Comparison of ENCODE assay signal across 8 mouse cellular contexts in genomic region chr10:26828412-26829137, GRCm38 (mm10).
DNase-seq lines count a peak whose midpoint lies in the region; ATAC-seq and TF ChIP-seq lines count a peak whose summit lies in the region.
"Had no signal": no experiment of that assay in that cellular context is flagged by ENCODE, and none has a peak within 500 bp of the region (broad histone marks: within the 10 kb centered on the region; RNA-seq: fewer than 3 reads in every experiment).

No protein-coding gene starts in this region.

- no peak for TF ChIP-seq POLR2A in lung, adult 2 months (IDR thresholded peaks at IDR 0.05; ENCODE audit: borderline replicate concordance, extremely low read depth, low read depth, low read length)

- H3K4me3 ChIP-seq in hindbrain, embryonic 15.5 days, result no peak overlapping the region
- no peak overlapping the region for H3K4me3 ChIP-seq in lung, adult 2 months (replicated peaks; ENCODE audit: extremely low read depth, low read depth, low read length)
- no peak overlapping the region for H3K4me3 ChIP-seq in stomach, embryonic 16.5 days (replicated peaks; ENCODE audit: low read length)
- H3K4me3 ChIP-seq: embryonic facial prominence, embryonic 12.5 days had no signal

- H3K4me2 ChIP-seq in hindbrain, embryonic 15.5 days, result no peak overlapping the region
- peak overlapping the region; percentile 16; the same call in 1 of the 2 replicates for H3K4me2 ChIP-seq in stomach, embryonic 16.5 days (ENCODE audit: low read depth, low read length)
- H3K4me2 ChIP-seq: embryonic facial prominence, embryonic 12.5 days had no signal

- no peaks in the 10 kb centered on the region for H3K27me3 ChIP-seq in hindbrain, embryonic 15.5 days
- H3K27me3 ChIP-seq in stomach, embryonic 16.5 days (ENCODE audit: control insufficient read depth, insufficient read depth, low read length), result no peaks in the 10 kb centered on the region
- H3K27me3 ChIP-seq: embryonic facial prominence, embryonic 12.5 days had no signal

- H3K4me1 ChIP-seq in hindbrain, embryonic 15.5 days (replicated peaks), result peaks cover 28% of the 10 kb centered on the region
- peaks cover 7% of the 10 kb centered on the region; the same call in 1 of the 2 replicates for H3K4me1 ChIP-seq in lung, adult 2 months (ENCODE audit: control insufficient read depth, insufficient read depth, low read length)
- peaks cover 4% of the 10 kb centered on the region; the same call in 1 of the 2 replicates for H3K4me1 ChIP-seq in stomach, embryonic 16.5 days (ENCODE audit: control insufficient read depth, insufficient read depth, low read length)

- peak; percentile 86 for ATAC-seq in CD4-positive, CD25-positive, alpha-beta regulatory T cell, adult 4 months
- ATAC-seq in common myeloid progenitor, adult 5-6 weeks (replicated peaks; ENCODE audit: low read depth, poor library complexity, severe bottlenecking), result peak; percentile 61
- ATAC-seq in hindbrain, embryonic 15.5 days (ENCODE audit: low FRiP score, low read depth), result no peak
- peak; percentile 94 for ATAC-seq in stomach, embryonic 16.5 days (ENCODE audit: insufficient read depth, low FRiP score)

- no peaks in the 10 kb centered on the region for H3K36me3 ChIP-seq in hindbrain, embryonic 15.5 days
- H3K36me3 ChIP-seq in stomach, embryonic 16.5 days (ENCODE audit: control insufficient read depth, insufficient read depth, low read length), result no peaks in the 10 kb centered on the region
- H3K36me3 ChIP-seq: embryonic facial prominence, embryonic 12.5 days had no signal

- H3K27ac ChIP-seq in hindbrain, embryonic 15.5 days (replicated peaks), result peak overlapping the region; percentile 38
- peak overlapping the region; percentile 61 for H3K27ac ChIP-seq in stomach, embryonic 16.5 days (ENCODE audit: low read length)
- H3K27ac ChIP-seq: embryonic facial prominence, embryonic 12.5 days had no signal

- no peak overlapping the region for H3K9ac ChIP-seq in hindbrain, embryonic 15.5 days
- H3K9ac ChIP-seq in stomach, embryonic 16.5 days (ENCODE audit: low read length), result no peak overlapping the region
- H3K9ac ChIP-seq: embryonic facial prominence, embryonic 12.5 days had no signal

- peak; percentile 15 for DNase-seq in lung, adult 2 months
- no peak for DNase-seq in urinary bladder, postnatal 14 days (ENCODE audit: low spot score)
- DNase-seq in spleen, adult 18-20 months, result no peak

- H3K9me3 ChIP-seq in hindbrain, embryonic 15.5 days, result no peaks in the 10 kb centered on the region
- H3K9me3 ChIP-seq in stomach, embryonic 16.5 days (replicated peaks; ENCODE audit: control insufficient read depth, low read length), result no peaks in the 10 kb centered on the region
- H3K9me3 ChIP-seq: embryonic facial prominence, embryonic 12.5 days had no signal

- WGBS in hindbrain, embryonic 15.5 days, result 74% methylated on average over 9 of the region's 9 CpGs
- WGBS in lung, adult 2 months, result 24% methylated on average over 9 of the region's 9 CpGs
- WGBS in stomach, embryonic 16.5 days, result 48% methylated on average over 9 of the region's 9 CpGs

- no peak for TF ChIP-seq CTCF in lung, adult 2 months (IDR thresholded peaks at IDR 0.05; ENCODE audit: insufficient read depth, low read length)
